ENCODE assay signal across 20 mouse cellular contexts in the genomic region with DNA sequence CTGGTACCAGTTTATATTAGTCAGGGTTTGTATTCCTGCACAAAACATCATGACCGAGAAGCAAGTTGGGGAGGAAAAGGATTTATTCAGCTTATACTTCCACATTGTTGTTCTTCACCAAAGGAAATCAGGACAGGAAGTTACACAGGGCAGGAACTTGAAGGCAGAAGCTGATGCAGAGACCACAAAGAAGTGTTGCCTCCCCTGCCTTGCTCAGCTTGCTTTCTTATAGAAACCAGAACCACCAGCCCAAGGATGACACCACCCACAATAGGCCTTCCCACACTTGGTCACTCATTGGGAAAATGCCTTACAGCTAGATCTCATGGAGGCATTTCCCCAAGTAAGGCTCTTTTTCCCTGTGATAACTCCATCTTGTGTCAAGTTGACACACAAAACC.
"Had no signal": no experiment of that assay in that cellular context is flagged by ENCODE, and none has a peak within 500 bp of the region (broad histone marks: within the 10 kb centered on the region; RNA-seq: fewer than 3 reads in every experiment).

No protein-coding gene starts in this region.

- H3K36me3 ChIP-seq: liver, embryonic 12.5 days; lung, embryonic 15.5 days; midbrain, embryonic 10.5 days; midbrain, embryonic 12.5 days; neural tube, embryonic 12.5 days; stomach, embryonic 15.5 days had no signal

- H3K4me1 ChIP-seq: liver, embryonic 12.5 days; lung, embryonic 15.5 days; midbrain, embryonic 10.5 days; midbrain, embryonic 12.5 days; neural tube, embryonic 12.5 days; stomach, embryonic 15.5 days had no signal

- H3K4me3 ChIP-seq: liver, embryonic 12.5 days; lung, embryonic 15.5 days; midbrain, embryonic 10.5 days; midbrain, embryonic 12.5 days; neural tube, embryonic 12.5 days; stomach, embryonic 15.5 days had no signal

- ATAC-seq: liver, embryonic 12.5 days; lung, postnatal 0 days; midbrain, embryonic 16.5 days had no signal

- DNase-seq: lung, adult 18-20 months; lung, postnatal 14 days; lung, postnatal 36 days; midbrain, embryonic 14.5 days; right cerebral cortex, postnatal 25 days; right cerebral cortex, postnatal 4 days; spleen, adult 18-20 months; thymus, adult 2 months; thymus, postnatal 25 days; thymus, postnatal 4 days had no signal

- H3K27ac ChIP-seq: liver, embryonic 12.5 days; liver, embryonic 14.5 days; lung, embryonic 15.5 days; midbrain, embryonic 10.5 days; midbrain, embryonic 12.5 days; neural tube, embryonic 12.5 days; stomach, embryonic 15.5 days; stomach, postnatal 0 days had no signal
